In genomic region chr16:35159532-35159931, GRCm38 (mm10) we compare ENCODE assay signal across 13 mouse cellular contexts. TPM values are rescaled to one million over a fixed set of nuclear protein-coding genes. Genes with fewer than 3 reads are reported as not detected.
A peak's percentile ranks its signal among the peaks of the same experiment; 100 is the strongest.
DNase-seq lines count a peak whose midpoint lies in the region; ATAC-seq lines count a peak whose summit lies in the region.
"Had no signal": no experiment of that assay in that cellular context is flagged by ENCODE, and none has a peak within 500 bp of the region (broad histone marks: within the 10 kb centered on the region; RNA-seq: fewer than 3 reads in every experiment).

No protein-coding gene starts in this region.

- no peak overlapping the region for H3K4me3 ChIP-seq in heart, embryonic 14.5 days (ENCODE audit: control insufficient read depth in 1 of 2, insufficient read depth in 1 of 2, low read depth in 1 of 2, low read length in 2 of 2)
- no peak overlapping the region for H3K4me3 ChIP-seq in forebrain, embryonic 14.5 days (ENCODE audit: low read depth, low read length)
- H3K4me3 ChIP-seq in neural tube, embryonic 15.5 days (replicated peaks) = peak overlapping the region; percentile 19

- peaks cover 21% of the 10 kb centered on the region for H3K27me3 ChIP-seq in heart, embryonic 14.5 days (ENCODE audit: control insufficient read depth, insufficient read depth, low read length)
- peaks cover 13% of the 10 kb centered on the region for H3K27me3 ChIP-seq in forebrain, embryonic 14.5 days (replicated peaks; ENCODE audit: control insufficient read depth, insufficient read depth, low read length)
- H3K27me3 ChIP-seq in neural tube, embryonic 15.5 days (replicated peaks) = 0 out of 2 replicates have a peak, but pooled peaks cover 6% of the 10 kb centered on the region

- H3K4me2 ChIP-seq in heart, embryonic 14.5 days (ENCODE audit: low read length) = peak overlapping the region; percentile 88
- peak overlapping the region; percentile 28 for H3K4me2 ChIP-seq in forebrain, embryonic 14.5 days (ENCODE audit: low read length)
- H3K4me2 ChIP-seq in neural tube, embryonic 15.5 days = peak overlapping the region; percentile 83

- H3K4me1 ChIP-seq in heart, embryonic 14.5 days (ENCODE audit: control insufficient read depth in 2 of 2, insufficient read depth in 2 of 2, low read length in 2 of 2) = peaks cover 22 to 50% of the 10 kb centered on the region in 2 experiments
- H3K4me1 ChIP-seq in forebrain, embryonic 14.5 days (ENCODE audit: control insufficient read depth, insufficient read depth, low read length) = peaks cover 31% of the 10 kb centered on the region
- peaks cover 74% of the 10 kb centered on the region for H3K4me1 ChIP-seq in neural tube, embryonic 15.5 days

- DNase-seq in heart, postnatal 14 days = no peak
- peak; percentile 25 for DNase-seq in right cerebral cortex, adult 18-20 months
- no peak for DNase-seq in right cerebral cortex, postnatal 25 days
- peak; percentile 10 for DNase-seq in forebrain, embryonic 14.5 days (ENCODE audit: low spot score)
- DNase-seq in adrenal gland, adult 18-20 months (ENCODE audit: low spot score in 2 of 2) = no peak
- DNase-seq: adrenal gland, adult 2 months; cerebellum, postnatal 14 days; kidney, postnatal 4 days had no signal

- 61% methylated on average over 8 of the region's 8 CpGs for WGBS in heart, embryonic 14.5 days
- 63% methylated on average over 8 of the region's 8 CpGs for WGBS in forebrain, embryonic 14.5 days
- 60% methylated on average over 8 of the region's 8 CpGs for WGBS in neural tube, embryonic 15.5 days

- no peak for ATAC-seq in heart, embryonic 14.5 days (ENCODE audit: insufficient number of reproducible peaks, insufficient read depth, low FRiP score, low read depth)
- ATAC-seq in forebrain, embryonic 14.5 days = no peak
- no peak for ATAC-seq in neural tube, embryonic 15.5 days (ENCODE audit: low FRiP score)
- ATAC-seq in megakaryocyte, adult 5-6 weeks (ENCODE audit: poor library complexity, severe bottlenecking) = no peak

- no peaks in the 10 kb centered on the region for H3K9me3 ChIP-seq in heart, embryonic 14.5 days (ENCODE audit: control insufficient read depth, low read length)
- H3K9me3 ChIP-seq in forebrain, embryonic 14.5 days (replicated peaks; ENCODE audit: control insufficient read depth, low read length) = no peaks in the 10 kb centered on the region
- H3K9me3 ChIP-seq in neural tube, embryonic 15.5 days (replicated peaks) = no peaks in the 10 kb centered on the region

- H3K9ac ChIP-seq in heart, embryonic 14.5 days (ENCODE audit: low read length) = no peak overlapping the region
- peak overlapping the region; percentile 5; the same call in 1 of the 2 replicates for H3K9ac ChIP-seq in forebrain, embryonic 14.5 days (ENCODE audit: low read length)
- H3K9ac ChIP-seq in neural tube, embryonic 15.5 days (replicated peaks) = no peak overlapping the region

- H3K27ac ChIP-seq in heart, embryonic 14.5 days (replicated peaks in 1 of 2; ENCODE audit: control insufficient read depth in 1 of 2, insufficient read depth in 1 of 2, low read depth in 2 of 2, low read length in 2 of 2) = no peak overlapping the region
- peak overlapping the region; percentile 35; the same call in 1 of the 2 replicates for H3K27ac ChIP-seq in forebrain, embryonic 14.5 days (ENCODE audit: low read depth, low read length)
- peak overlapping the region; percentile 18; the same call in 1 of the 2 replicates for H3K27ac ChIP-seq in neural tube, embryonic 15.5 days (replicated peaks)

- intact Hi-C loops in heart, postnatal 14 days (cut with DNase I) = loop anchor here (5.0 kb wide), 1 partner anchor 102 kb away; no protein-coding TSS in a partner anchor

- H3K36me3 ChIP-seq in heart, embryonic 14.5 days (ENCODE audit: control insufficient read depth, insufficient read depth, low read length) = peaks cover 14% of the 10 kb centered on the region; the same call in 1 of the 2 replicates
- no peaks in the 10 kb centered on the region for H3K36me3 ChIP-seq in forebrain, embryonic 14.5 days (ENCODE audit: control insufficient read depth, insufficient read depth, low read length)
- no peaks in the 10 kb centered on the region for H3K36me3 ChIP-seq in neural tube, embryonic 15.5 days

RNA-seq across cellular contexts. Expression of gene Adcy5, which starts 4.9 kb away (rescaled TPM):
- 11.4 and 12.2 TPM in 2 replicates for polyA plus RNA-seq in heart, embryonic 14.5 days (2014; fragmentation: Nextera tagmentation; extraction: Ambion mirVana)
- total RNA-seq in heart, postnatal 14 days (2021) = 10 to 100 TPM; 50.4 to 50.9 TPM
- polyA plus RNA-seq in forebrain, embryonic 14.5 days (2014; fragmentation: Nextera tagmentation; extraction: Ambion mirVana) = 4.4 and 5.4 TPM in 2 replicates
- polyA plus RNA-seq in neural tube, embryonic 15.5 days (2015; fragmentation: Nextera tagmentation; extraction: Ambion mirVana) = 5.1 and 6.1 TPM in 2 replicates
- total RNA-seq in megakaryocyte, adult 5-6 weeks (2015) = not detected in 2 replicates
- not detected in 2 replicates for total RNA-seq in megakaryocyte, adult 5-6 weeks (2017)
- total RNA-seq in adrenal gland, adult 18-20 months (2021) = 10 to 100 TPM in 1 of 2 experiments, 1 to 10 TPM in 1; 8.9 to 18.3 TPM
- total RNA-seq: hematopoietic stem cell, adult 5-6 weeks; megakaryocyte progenitor cell, adult 5-6 weeks had no signal

Comparison
In these comparisons a context has a peak if more than half of its experiments do, and no peak if none do; other contexts are left out.
1. DNase-seq: peak in right cerebral cortex, adult 18-20 months (single experiment) and forebrain, embryonic 14.5 days (single experiment); none in heart, postnatal 14 days (0 of 2), right cerebral cortex, postnatal 25 days (single experiment) and adrenal gland, adult 18-20 months (0 of 2).
2. H3K27ac ChIP-seq: peak in forebrain, embryonic 14.5 days (single experiment) and neural tube, embryonic 15.5 days (single experiment); none in heart, embryonic 14.5 days (0 of 2).
3. H3K4me2 ChIP-seq: peak in every context shown above with its lines; median percentile 88 in heart, embryonic 14.5 days; 83 in neural tube, embryonic 15.5 days; 28 in forebrain, embryonic 14.5 days.
4. RNA of gene Adcy5, which starts 4.9 kb away (total RNA-seq): 50.4 to 50.9 TPM in heart, postnatal 14 days and 8.9 to 18.3 TPM in adrenal gland, adult 18-20 months; not detected in megakaryocyte, adult 5-6 weeks; every median in the first group is over 4 times any median in the second.